Mouse (Mus musculus) forebrain, embryonic 10.5 days (tissue): ENCODE measurements around the gene Dnah2. TPM values are rescaled to one million over a fixed set of nuclear protein-coding genes. Genes with fewer than 3 reads are reported as not detected.

Source experiments
- DNase-seq: peaks from one replicate; pipeline ENCODE4 v3.0.0-alpha.2; 2017; ENCODE audit warnings: low spot score; ENCODE audit errors: extremely low spot score
- H3K27ac ChIP-seq: fragments of 300-500 bp; sonication (generic); 2 replicates; pipeline ENCODE4 v1.5.1; 2016; ENCODE audit warnings: mild to moderate bottlenecking
- H3K27me3 ChIP-seq: fragments of 300-500 bp; sonication (generic); 2 replicates; pipeline ENCODE4 v1.6.1; 2016; ENCODE audit warnings: mild to moderate bottlenecking; ENCODE audit not compliant: poor library complexity, severe bottlenecking
- H3K36me3 ChIP-seq: fragments of 300-500 bp; sonication (generic); replicated peaks from 2 replicates; pipeline ENCODE4 v1.6.1; 2016; ENCODE audit warnings: mild to moderate bottlenecking, moderate library complexity
- H3K4me1 ChIP-seq: fragments of 300-500 bp; sonication (generic); 2 replicates; pipeline ENCODE4 v1.6.1; 2016
- H3K4me3 ChIP-seq: fragments of 300-500 bp; sonication (generic); 2 replicates; pipeline ENCODE4 v1.5.1; 2016; ENCODE audit warnings: mild to moderate bottlenecking, moderate library complexity
- H3K9me3 ChIP-seq: fragments of 300-500 bp; sonication (generic); 2 replicates; pipeline ENCODE4 v1.6.1; 2016; ENCODE audit warnings: mild to moderate bottlenecking, moderate library complexity
- WGBS: fragments of 180-500 bp; shearing (Covaris S2); methylation state at CpG from one replicate; pipeline ENCODE4 v1.1.7; 2016; 5-methylcytosine and 5-hydroxymethylcytosine counted together
- microRNA-seq: library from miRNA; unstranded; fragments of <30 nt; microRNA quantifications from one replicate; pipeline ENCODE4, GENCODE M21; 2017
- polyA plus RNA-seq: library from polyadenylated mRNA; unstranded; fragments of >200 nt; fragmentation: Nextera tagmentation; extraction: Ambion mirVana; gene quantifications from 2 replicates; pipeline ENCODE4 v1.2.1, GENCODE M21; 2016

The Dnah2 gene
- polyA plus RNA-seq, 1 experiment from 2014 or later: 1.5 TPM

DNA sequence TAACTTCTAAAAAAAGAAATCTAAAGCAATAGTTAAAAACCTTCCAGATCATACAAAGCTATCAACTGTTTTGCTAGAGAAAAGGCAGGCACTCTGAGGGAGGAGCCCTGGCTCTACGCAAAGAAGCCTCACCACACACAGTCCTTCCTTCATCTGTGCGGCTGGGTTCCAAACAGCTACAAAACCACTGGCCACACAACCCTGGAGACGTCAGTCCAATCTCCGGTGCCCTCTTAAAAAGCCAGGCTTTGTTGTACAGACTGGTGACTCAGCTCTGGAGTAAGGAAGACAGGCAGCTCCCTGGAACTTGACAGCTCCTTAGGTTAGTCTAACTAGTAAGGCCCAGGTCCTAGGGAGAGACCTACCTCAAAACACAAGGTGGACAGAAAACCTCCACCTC is 173.3 kb downstream of the Dnah2 start:
- no peak overlapping the region for H3K27ac ChIP-seq
- WGBS: 88% methylated on average over 4 of the region's 4 CpGs
- peaks cover 48% of the 10 kb centered on the region for H3K36me3 ChIP-seq
- DNase-seq: no peak
- no peaks in the 10 kb centered on the region for H3K9me3 ChIP-seq
- no peaks in the 10 kb centered on the region for H3K27me3 ChIP-seq
- no peak overlapping the region for H3K4me3 ChIP-seq
- peaks cover 21% of the 10 kb centered on the region for H3K4me1 ChIP-seq

DNA sequence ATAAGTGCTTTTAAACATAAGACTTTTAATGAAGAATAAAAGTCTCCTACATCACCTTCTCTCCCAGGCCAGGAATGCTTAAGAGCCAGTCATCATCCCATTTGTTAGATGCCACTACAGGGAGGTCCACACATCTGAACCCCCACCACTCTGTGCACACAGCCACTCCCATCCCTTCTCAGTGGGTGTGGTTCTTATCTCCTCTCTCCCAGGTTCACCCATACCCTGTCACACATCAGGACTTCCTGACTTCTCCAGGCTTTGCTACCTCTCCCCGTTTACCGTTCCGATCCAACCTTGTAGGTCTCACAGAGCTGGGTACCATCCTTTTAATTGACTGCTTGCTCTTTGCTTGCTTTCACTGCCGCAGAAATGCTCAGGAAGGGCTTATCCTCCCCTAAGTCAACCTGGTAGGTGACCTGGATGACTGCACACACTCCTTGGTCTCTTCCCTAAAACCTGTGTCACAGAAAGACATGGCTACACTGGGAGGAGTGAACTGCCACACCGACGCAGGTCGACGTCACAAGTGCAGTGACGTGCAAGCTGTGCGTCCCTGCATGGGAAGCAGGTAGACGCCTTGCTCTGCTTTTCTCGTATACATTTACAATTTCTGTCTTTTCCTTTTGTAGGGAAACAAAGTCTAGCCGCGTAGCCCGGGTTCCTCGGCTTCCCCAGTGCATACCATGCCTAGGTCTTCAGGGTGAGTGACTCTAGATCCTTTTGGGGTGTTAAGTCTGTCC is 175.5 kb downstream of the Dnah2 start:
- H3K27ac ChIP-seq: 0 out of 2 replicates have a peak overlapping the region, but pooled peaks have one; percentile 40
- peaks cover 43% of the 10 kb centered on the region for H3K36me3 ChIP-seq
- H3K4me3 ChIP-seq: peak overlapping the region; percentile 3; the same call in 1 of the 2 replicates
- peaks cover 38% of the 10 kb centered on the region for H3K4me1 ChIP-seq
- H3K27me3 ChIP-seq: no peaks in the 10 kb centered on the region
- WGBS: 93% methylated on average over 16 of the region's 16 CpGs
- no peaks in the 10 kb centered on the region for H3K9me3 ChIP-seq
- DNase-seq: no peak

DNA sequence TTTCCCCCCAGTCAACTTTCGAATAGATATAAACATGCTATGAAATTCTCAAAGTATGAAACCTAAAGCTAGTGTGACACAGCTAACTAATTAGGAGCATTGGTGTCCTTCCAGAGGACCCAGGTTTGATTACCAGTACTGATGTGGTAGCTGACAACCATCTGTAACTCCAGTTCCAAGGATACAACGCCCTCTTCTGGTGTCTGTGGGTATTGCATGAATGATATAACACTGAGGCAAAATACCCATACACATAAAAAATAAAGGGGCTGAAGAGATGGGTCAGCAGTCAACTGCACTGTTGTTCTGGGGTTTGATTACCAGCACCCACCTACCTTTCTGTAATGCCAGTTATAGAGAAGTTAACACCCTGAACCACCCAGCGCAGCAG is 176.1 kb downstream of the Dnah2 start:
- Histone ChIP-seq H3K36me3 (peaks cover 38% of the 10 kb centered on the region), H3K27me3 (no peaks in the 10 kb centered on the region), H3K9me3 (no peaks in the 10 kb centered on the region), H3K27ac (no peak overlapping the region), H3K4me1 (peaks cover 45% of the 10 kb centered on the region), H3K4me3 (no peak overlapping the region)
- WGBS: 65% methylated on average over 3 of the region's 3 CpGs
- no peak for DNase-seq

DNA sequence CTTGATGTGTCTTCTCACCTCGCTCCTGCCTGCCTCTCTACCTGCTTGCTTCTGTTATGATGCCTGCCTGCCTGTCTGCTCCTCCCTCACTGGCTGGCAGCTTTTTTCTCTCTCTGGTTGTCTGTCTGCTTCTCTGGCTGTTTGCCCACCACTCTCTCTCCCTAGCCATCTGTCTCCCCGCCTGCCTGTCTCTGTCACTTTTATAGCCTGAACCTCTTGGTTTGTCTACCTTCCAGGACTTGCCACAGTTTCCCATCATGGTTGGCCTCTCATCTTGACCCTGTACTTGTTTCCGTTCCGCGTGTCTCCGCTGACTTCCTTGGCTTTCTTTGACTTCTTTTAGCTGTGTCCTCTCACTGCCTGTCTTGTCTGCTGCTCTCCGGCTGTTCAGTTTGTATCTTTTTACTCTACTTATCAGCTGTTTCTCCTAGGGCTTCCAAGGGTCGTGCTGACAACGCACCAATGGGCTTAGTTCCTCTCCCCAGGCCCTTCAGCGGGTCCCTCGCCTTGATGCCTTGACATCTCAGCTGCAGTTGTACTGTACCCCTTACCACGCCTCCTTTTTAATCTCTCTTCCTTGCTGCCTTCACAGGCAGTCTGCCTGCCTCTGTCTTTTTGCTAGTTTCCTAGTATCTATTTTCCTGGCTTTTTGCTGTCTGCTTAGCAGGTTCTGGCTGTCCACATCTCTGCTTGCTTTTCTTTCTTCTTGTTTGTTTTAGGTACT is 176.7 kb downstream of the Dnah2 start:
- Histone ChIP-seq H3K27me3 (no peaks in the 10 kb centered on the region), H3K9me3 (no peaks in the 10 kb centered on the region), H3K36me3 (peaks cover 33% of the 10 kb centered on the region), H3K27ac (peak overlapping the region; percentile 83), H3K4me3 (peak overlapping the region; percentile 97), H3K4me1 (peaks cover 50% of the 10 kb centered on the region)
- no peak for DNase-seq
- 68% methylated on average over 12 of the region's 12 CpGs for WGBS

DNA sequence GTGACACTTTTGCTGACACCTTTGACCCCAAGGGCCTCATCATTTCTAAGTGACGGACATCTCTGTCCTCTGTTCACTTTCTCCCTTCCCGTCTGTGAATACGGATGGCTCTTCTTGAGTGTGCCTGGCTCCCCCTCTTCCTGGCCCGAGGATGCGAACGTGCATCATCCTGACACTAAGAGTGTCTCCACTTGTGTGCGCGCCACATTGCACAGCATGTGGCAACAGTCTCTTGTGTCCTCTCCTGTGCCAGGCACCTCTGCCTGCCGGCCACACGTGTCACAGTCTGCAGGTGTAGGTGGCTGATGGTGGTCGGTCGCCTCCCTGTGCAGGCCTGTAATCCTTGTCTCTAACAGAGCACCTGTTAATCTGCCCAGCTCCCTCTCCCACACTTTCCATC is 177.3 kb downstream of the Dnah2 start:
- peak overlapping the region; percentile 83 for H3K27ac ChIP-seq
- H3K36me3 ChIP-seq: peaks cover 33% of the 10 kb centered on the region
- WGBS: 42% methylated on average over 12 of the region's 12 CpGs
- peaks cover 56% of the 10 kb centered on the region for H3K4me1 ChIP-seq
- no peaks in the 10 kb centered on the region for H3K9me3 ChIP-seq
- H3K27me3 ChIP-seq: no peaks in the 10 kb centered on the region
- DNase-seq: no peak
- H3K4me3 ChIP-seq: peak overlapping the region; percentile 97

DNA sequence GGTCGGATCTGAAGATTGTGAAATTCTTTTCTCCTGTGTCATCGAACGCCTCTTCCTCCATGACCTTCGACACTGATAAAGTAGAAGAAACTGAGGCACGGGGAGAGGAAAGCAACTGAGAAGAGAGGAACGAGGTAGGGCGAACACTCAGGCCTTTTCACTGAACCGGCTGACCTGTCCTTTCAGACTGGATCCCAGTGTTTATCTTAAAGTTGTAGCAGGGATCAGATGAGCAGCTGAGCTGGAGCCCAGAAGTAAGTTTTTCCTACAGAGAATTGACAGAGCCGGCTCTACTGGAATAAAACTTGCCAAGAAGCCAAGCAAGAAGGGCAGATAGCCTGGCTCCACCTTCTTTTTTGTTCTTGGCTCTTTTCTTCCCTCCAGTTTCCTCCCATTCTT is 178.1 kb downstream of the Dnah2 start:
- Histone ChIP-seq H3K27me3 (no peaks in the 10 kb centered on the region), H3K36me3 (peaks cover 33% of the 10 kb centered on the region), H3K27ac (peak overlapping the region; percentile 83), H3K4me1 (peaks cover 64% of the 10 kb centered on the region), H3K9me3 (no peaks in the 10 kb centered on the region), H3K4me3 (peak overlapping the region; percentile 97)
- WGBS: 16% methylated on average over 9 of the region's 9 CpGs
- no peak for DNase-seq

Small RNA genes lying within 50 kb of the gene (microRNA-seq; reads per million reads assigned to microRNA genes)
- not detected for gene Gm27493

Other genes starting within 250 kb of the Dnah2 start
- 37.7 and 44.2 TPM in 2 replicates for gene Cntrob, start 225.3 kb downstream of the Dnah2 start, polyA plus RNA-seq
- 170 and 179 TPM in 2 replicates for gene Trappc1, start 225.1 kb downstream of the Dnah2 start, polyA plus RNA-seq
- gene Kcnab3, start 222.9 kb downstream of the Dnah2 start, polyA plus RNA-seq: 1.1 and 1.2 TPM in 2 replicates
- gene Rnf227, start 208.6 kb downstream of the Dnah2 start, polyA plus RNA-seq: 17.0 and 19.7 TPM in 2 replicates
- gene Chd3, start 179.7 kb downstream of the Dnah2 start, polyA plus RNA-seq: 40.7 and 44.9 TPM in 2 replicates
- gene Naa38, start 153.6 kb downstream of the Dnah2 start, polyA plus RNA-seq: 131 and 136 TPM in 2 replicates
- 47.3 and 54.6 TPM in 2 replicates for gene Cyb5d1, start 153.5 kb downstream of the Dnah2 start, polyA plus RNA-seq
- 23.3 and 23.4 TPM in 2 replicates for gene Tmem88, start 150.9 kb downstream of the Dnah2 start, polyA plus RNA-seq
- 31.7 TPM in 2 replicates for gene Kdm6b, start 135.4 kb downstream of the Dnah2 start, polyA plus RNA-seq
- gene Efnb3, start 11.1 kb upstream of the Dnah2 start, polyA plus RNA-seq: 27.9 and 28.7 TPM in 2 replicates
- 46.4 and 51.1 TPM in 2 replicates for gene Wrap53, start 31.1 kb upstream of the Dnah2 start, polyA plus RNA-seq
- 192 and 194 TPM in 2 replicates for gene Trp53, start 31.2 kb upstream of the Dnah2 start, polyA plus RNA-seq
- 4.3 and 4.6 TPM in 2 replicates for gene Atp1b2, start 56.8 kb upstream of the Dnah2 start, polyA plus RNA-seq
- not detected in 2 replicates for gene Shbg, start 68.8 kb upstream of the Dnah2 start, polyA plus RNA-seq
- gene Sat2, start 72.9 kb upstream of the Dnah2 start, polyA plus RNA-seq: 13.7 and 15.4 TPM in 2 replicates
- gene Fxr2, start 83.9 kb upstream of the Dnah2 start, polyA plus RNA-seq: 32.5 and 34.6 TPM in 2 replicates
- not detected in 2 replicates for gene Sox15, start 106.2 kb upstream of the Dnah2 start, polyA plus RNA-seq
- 81.8 and 82.9 TPM in 2 replicates for gene Mpdu1, start 113.5 kb upstream of the Dnah2 start, polyA plus RNA-seq
- 5.5 and 5.8 TPM in 2 replicates for gene Cd68, start 117.0 kb upstream of the Dnah2 start, polyA plus RNA-seq
- gene Eif4a1, start 123.3 kb upstream of the Dnah2 start, polyA plus RNA-seq: 725 and 747 TPM in 2 replicates
- 127 and 128 TPM in 2 replicates for gene Senp3, start 133.0 kb upstream of the Dnah2 start, polyA plus RNA-seq
- gene Tnfsf13, start 136.7 kb upstream of the Dnah2 start, polyA plus RNA-seq: 0.20 TPM in 1 of 2 replicates, not detected in the other
- gene Tnfsf12, start 146.7 kb upstream of the Dnah2 start, polyA plus RNA-seq: 1.1 and 1.6 TPM in 2 replicates
- gene Tnfsfm13, start 147.0 kb upstream of the Dnah2 start, polyA plus RNA-seq: 0.44 and 0.55 TPM in 2 replicates
- gene Polr2a, start 209.5 kb upstream of the Dnah2 start, polyA plus RNA-seq: 32.9 and 34.5 TPM in 2 replicates
- 0.14 TPM in 1 of 2 replicates, not detected in the other for gene Slc35g3, start 212.9 kb upstream of the Dnah2 start, polyA plus RNA-seq
- 0.46 and 0.77 TPM in 2 replicates for gene Zbtb4, start 216.8 kb upstream of the Dnah2 start, polyA plus RNA-seq
- gene Chrnb1, start 246.8 kb upstream of the Dnah2 start, polyA plus RNA-seq: 1.0 and 1.5 TPM in 2 replicates